Mouse (Mus musculus) heart, postnatal 14 days (tissue): ENCODE data around the gene Ccnb1. TPM values are rescaled to one million over a fixed set of nuclear protein-coding genes. Genes with fewer than 3 reads are reported as not detected.

Experiments
- total RNA-seq, 2 experiments: library from RNA; stranded (reverse); gene quantifications; 2 replicates each; pipeline ENCODE4 v1.2.3; 2021

Gene Ccnb1
- total RNA-seq, 2 experiments from 2014 or later, result 4.7 to 13.4 TPM

Other genes starting within 250 kb of the Ccnb1 start
- gene Ocln, start 233.9 kb downstream of the Ccnb1 start, total RNA-seq, result 1 to 10 TPM in 1 of 2 experiments, under 1 TPM in 1; 0.51 to 1.1 TPM
- gene Marveld2, start 169.6 kb downstream of the Ccnb1 start, total RNA-seq, result under 1 TPM; 0.29 to 0.50 TPM
- gene Ak6, start 135.6 kb downstream of the Ccnb1 start, total RNA-seq, result 10 to 100 TPM; 56.0 to 63.2 TPM
- 10 to 100 TPM; 16.0 to 17.3 TPM for gene Rad17, start 135.5 kb downstream of the Ccnb1 start, total RNA-seq
- gene Taf9, start 135.0 kb downstream of the Ccnb1 start, total RNA-seq, result 10 to 100 TPM in 1 of 2 experiments, 1 to 10 TPM in 1; 8.9 to 11.4 TPM
- gene Ccdc125, start 116.9 kb downstream of the Ccnb1 start, total RNA-seq, result under 1 TPM; 0.66 to 0.96 TPM
- gene Cdk7, start 55.6 kb downstream of the Ccnb1 start, total RNA-seq, result 10 to 100 TPM; 24.1 to 24.9 TPM
- 100 to 1,000 TPM; 173 to 179 TPM for gene Mrps36, start 41.9 kb downstream of the Ccnb1 start, total RNA-seq
- gene Cenph, start 10.7 kb downstream of the Ccnb1 start, total RNA-seq, result under 1 TPM; 0.36 to 0.80 TPM
- 10 to 100 TPM; 23.6 to 24.8 TPM for gene Slc30a5, start 46.9 kb upstream of the Ccnb1 start, total RNA-seq